Mouse (Mus musculus) midbrain, embryonic 13.5 days (tissue): ENCODE results near the gene Prr14l. TPM values are rescaled to one million over a fixed set of nuclear protein-coding genes. Genes with fewer than 3 reads are reported as not detected.
"Not testable (repeated sequence)": the region's sequence is repeated elsewhere in the genome, so short reads cannot be mapped to it uniquely, and the experiment has no call there.

Source experiments
- ATAC-seq: fragments of 200-750 bp; cut with Nextera tagmentation; 2 replicates; pipeline ENCODE4 v1.8.0; 2017; ENCODE audit warnings: mild to moderate bottlenecking, moderate TSS enrichment, moderate library complexity
- H3K27ac ChIP-seq: fragments of 300-500 bp; sonication (generic); 2 replicates; pipeline ENCODE4 v1.5.1; 2015; ENCODE audit warnings: inconsistent platforms, mild to moderate bottlenecking, moderate library complexity
- H3K27me3 ChIP-seq: fragments of 300-500 bp; sonication (generic); 2 replicates; pipeline ENCODE4 v1.6.1; 2015; ENCODE audit warnings: mild to moderate bottlenecking, inconsistent platforms
- H3K36me3 ChIP-seq: fragments of 300-500 bp; sonication (generic); 2 replicates; pipeline ENCODE4 v1.6.1; 2015; ENCODE audit warnings: mild to moderate bottlenecking, inconsistent platforms
- H3K4me1 ChIP-seq: fragments of 300-500 bp; sonication (generic); replicated peaks from 2 replicates; pipeline ENCODE4 v1.6.1; 2015; ENCODE audit warnings: inconsistent platforms
- H3K4me2 ChIP-seq: fragments of 300-500 bp; sonication (generic); replicated peaks from 2 replicates; pipeline ENCODE4 v1.6.1; 2015; ENCODE audit warnings: moderate library complexity, mild to moderate bottlenecking, inconsistent platforms
- H3K4me3 ChIP-seq: fragments of 300-500 bp; sonication (generic); replicated peaks from 2 replicates; pipeline ENCODE4 v1.5.1; 2015; ENCODE audit warnings: mild to moderate bottlenecking, inconsistent platforms
- H3K9ac ChIP-seq: fragments of 300-500 bp; sonication (generic); replicated peaks from 2 replicates; pipeline ENCODE4 v1.6.1; 2015; ENCODE audit warnings: mild to moderate bottlenecking, inconsistent platforms
- H3K9me3 ChIP-seq: fragments of 300-500 bp; sonication (generic); 2 replicates; pipeline ENCODE4 v1.6.1; 2016; ENCODE audit warnings: mild to moderate bottlenecking, inconsistent platforms
- WGBS: fragments of 180-500 bp; shearing (Covaris S2); methylation state at CpG from one replicate; pipeline ENCODE4 v1.1.7; 2015; 5-methylcytosine and 5-hydroxymethylcytosine counted together
- polyA plus RNA-seq: library from polyadenylated mRNA; unstranded; fragments of >200 nt; fragmentation: Nextera tagmentation; extraction: Ambion mirVana; gene quantifications from 2 replicates; pipeline ENCODE4 v1.2.1, GENCODE M21; 2015

Prr14l gene
- polyA plus RNA-seq: 13.5 and 14.9 TPM in 2 replicates

- Histone ChIP-seq H3K36me3 (peaks cover 7% of the 10 kb centered on the region), H3K4me1 (peaks cover 30% of the 10 kb centered on the region), H3K4me2 (peak within 1 kb of the TSS; percentile 74), H3K27me3 (no peaks in the 10 kb centered on the region), H3K4me3 (peak within 1 kb of the TSS; percentile 96), H3K9ac (peak within 1 kb of the TSS; percentile 98), H3K27ac (peak within 1 kb of the TSS; percentile 89), H3K9me3 (no peaks in the 10 kb centered on the region; the same call in 1 of the 2 replicates)
- under 1% methylated on average over 51 of the region's 51 CpGs for WGBS
- ATAC-seq: peak; percentile 97
Observed at GRCm38 (mm10) chr5:32853731-32854507, at the start of gene Prr14l. TSS of gene Prr14l (minus strand) at chr5:32854256.

GRCm38 (mm10) chr5:32886739-32887138 is 32.7 kb upstream of the Prr14l start:
- Histone ChIP-seq H3K9ac (no peak overlapping the region), H3K9me3 (no peaks in the 10 kb centered on the region; the same call in 1 of the 2 replicates), H3K4me3 (no peak overlapping the region), H3K27ac (no peak overlapping the region), H3K27me3 (no peaks in the 10 kb centered on the region), H3K4me2 (no peak overlapping the region), H3K4me1 (no peaks in the 10 kb centered on the region), H3K36me3 (peaks cover 80% of the 10 kb centered on the region)
- no peak for ATAC-seq
- 75% methylated on average over 3 of the region's 3 CpGs for WGBS

- H3K4me3 ChIP-seq: no peak overlapping the region
- no peak overlapping the region for H3K9ac ChIP-seq
- H3K4me2 ChIP-seq: no peak overlapping the region
- H3K4me1 ChIP-seq: no peaks in the 10 kb centered on the region
- ATAC-seq: no peak
- H3K9me3 ChIP-seq: no peaks in the 10 kb centered on the region
- no peak overlapping the region for H3K27ac ChIP-seq
- peaks cover 76% of the 10 kb centered on the region for H3K36me3 ChIP-seq
- H3K27me3 ChIP-seq: no peaks in the 10 kb centered on the region
- WGBS: 92% methylated on average over 5 of the region's 5 CpGs
Observed at GRCm38 (mm10) chr5:32872346-32872745, 18.3 kb upstream of the Prr14l start.

- H3K9me3 ChIP-seq: no peaks in the 10 kb centered on the region
- H3K36me3 ChIP-seq: peaks cover 71% of the 10 kb centered on the region
- no peak overlapping the region for H3K27ac ChIP-seq
- H3K4me2 ChIP-seq: no peak overlapping the region
- H3K27me3 ChIP-seq: no peaks in the 10 kb centered on the region
- no peak for ATAC-seq
- peaks cover 9% of the 10 kb centered on the region for H3K4me1 ChIP-seq
- H3K4me3 ChIP-seq: no peak overlapping the region
- no peak overlapping the region for H3K9ac ChIP-seq
- WGBS: over 99% methylated on average over 5 of the region's 5 CpGs
Observed at GRCm38 (mm10) chr5:32869389-32870024, 15.5 kb upstream of the Prr14l start.

- Histone ChIP-seq H3K27me3 (no peaks in the 10 kb centered on the region), H3K36me3 (peaks cover 24% of the 10 kb centered on the region), H3K9ac (peak within 1 kb of the TSS; percentile 80), H3K9me3 (no peaks in the 10 kb centered on the region), H3K4me3 (peak within 1 kb of the TSS; percentile 70), H3K4me1 (peaks cover 18% of the 10 kb centered on the region), H3K27ac (peak within 1 kb of the TSS; percentile 62), H3K4me2 (peak within 1 kb of the TSS; percentile 79)
- peak; percentile 100 for ATAC-seq
- under 1% methylated on average over 64 of the region's 64 CpGs for WGBS
Observed at GRCm38 (mm10) chr5:32863253-32864228, 9.5 kb upstream of the Prr14l start, which contains the start of gene Depdc5. TSS of gene Depdc5 (plus strand) at chr5:32863701.

GRCm38 (mm10) chr5:32862469-32863132 is 8.5 kb upstream of the Prr14l start:
- H3K4me1 ChIP-seq: peaks cover 18% of the 10 kb centered on the region
- no peaks in the 10 kb centered on the region for H3K9me3 ChIP-seq
- H3K4me2 ChIP-seq: peak overlapping the region; percentile 79; the same call in 1 of the 2 replicates
- WGBS: 81% methylated on average over 6 of the region's 6 CpGs
- no peak overlapping the region for H3K4me3 ChIP-seq
- peaks cover 15% of the 10 kb centered on the region for H3K36me3 ChIP-seq
- no peak overlapping the region for H3K9ac ChIP-seq
- H3K27ac ChIP-seq: no peak overlapping the region
- no peaks in the 10 kb centered on the region for H3K27me3 ChIP-seq
- no peak for ATAC-seq

GRCm38 (mm10) chr5:32861082-32861481 is 7.0 kb upstream of the Prr14l start:
- Histone ChIP-seq H3K27ac (no peak overlapping the region), H3K4me1 (peaks cover 18% of the 10 kb centered on the region), H3K9ac (no peak overlapping the region), H3K27me3 (no peaks in the 10 kb centered on the region), H3K9me3 (no peaks in the 10 kb centered on the region), H3K4me2 (no peak overlapping the region), H3K4me3 (no peak overlapping the region), H3K36me3 (peaks cover 3% of the 10 kb centered on the region; the same call in 1 of the 2 replicates)
- 97% methylated on average over 1 of the region's 1 CpGs for WGBS
- no peak for ATAC-seq

- H3K9me3 ChIP-seq: no peaks in the 10 kb centered on the region
- no peaks in the 10 kb centered on the region for H3K36me3 ChIP-seq
- H3K4me2 ChIP-seq: peak overlapping the region; percentile 60
- WGBS: 4% methylated on average over 6 of the region's 6 CpGs
- H3K4me1 ChIP-seq: peaks cover 9% of the 10 kb centered on the region
- peak overlapping the region; percentile 59 for H3K9ac ChIP-seq
- no peak; the same call in 1 of the 2 replicates for ATAC-seq
- H3K27ac ChIP-seq: no peak overlapping the region
- no peaks in the 10 kb centered on the region for H3K27me3 ChIP-seq
- peak overlapping the region; percentile 53 for H3K4me3 ChIP-seq
Observed at GRCm38 (mm10) chr5:32857781-32858220, 3.7 kb upstream of the Prr14l start.

- H3K27ac ChIP-seq, H3K36me3 ChIP-seq: not testable (repeated sequence)
- WGBS: 100% methylated on average over 2 of the region's 3 CpGs
Observed at GRCm38 (mm10) chr5:32855274-32855673, 1.2 kb upstream of the Prr14l start.

GRCm38 (mm10) chr5:32854818-32855217 is 762 bp upstream of the Prr14l start:
- no peak overlapping the region for H3K4me2 ChIP-seq
- no peaks in the 10 kb centered on the region for H3K27me3 ChIP-seq
- H3K4me3 ChIP-seq: no peak overlapping the region
- H3K9ac ChIP-seq: no peak overlapping the region
- no peak for ATAC-seq
- WGBS: 84% methylated on average over 4 of the region's 4 CpGs
- peak overlapping the region; percentile 65 for H3K27ac ChIP-seq
- H3K9me3 ChIP-seq: no peaks in the 10 kb centered on the region; the same call in 1 of the 2 replicates
- peaks cover 7% of the 10 kb centered on the region for H3K36me3 ChIP-seq
- peaks cover 30% of the 10 kb centered on the region for H3K4me1 ChIP-seq

More at GRCm38 (mm10) chr5:32855274-32855673, 1.2 kb upstream of the Prr14l start:
- not testable (repeated sequence) for H3K4me2 ChIP-seq, H3K9me3 ChIP-seq, H3K9ac ChIP-seq, H3K4me3 ChIP-seq, ATAC-seq, H3K27me3 ChIP-seq
- peaks cover 30% of the 10 kb centered on the region for H3K4me1 ChIP-seq

- ATAC-seq: no peak
- 72% methylated on average over 6 of the region's 6 CpGs for WGBS
- no peak overlapping the region; the same call in 1 of the 2 replicates for H3K27ac ChIP-seq
Observed at GRCm38 (mm10) chr5:32852026-32852425, 2.0 kb downstream of the Prr14l start.

More at GRCm38 (mm10) chr5:32852026-32852425, 2.0 kb downstream of the Prr14l start:
- Histone ChIP-seq H3K9ac (peak overlapping the region; percentile 33), H3K27me3 (no peaks in the 10 kb centered on the region), H3K36me3 (peaks cover 11% of the 10 kb centered on the region), H3K4me1 (peaks cover 30% of the 10 kb centered on the region), H3K4me3 (peak overlapping the region; percentile 1), H3K4me2 (peak overlapping the region; percentile 74), H3K9me3 (no peaks in the 10 kb centered on the region; the same call in 1 of the 2 replicates)
